Mouse (Mus musculus) liver, postnatal 0 days (tissue): ENCODE results near the gene Efcab7. TPM values are rescaled to one million over a fixed set of nuclear protein-coding genes. Genes with fewer than 3 reads are reported as not detected.

ENCODE experiments used
- ATAC-seq: fragments of 200-750 bp; cut with Nextera tagmentation; 2 replicates; pipeline ENCODE4 v1.8.0; 2017; ENCODE audit warnings: mild to moderate bottlenecking, moderate library complexity
- DNase-seq: peaks from one replicate; pipeline ENCODE4 v3.0.0-alpha.2; 2016
- H3K27ac ChIP-seq: fragments of 300-500 bp; sonication (generic); 2 replicates; pipeline ENCODE4 v1.5.1; 2014; ENCODE audit warnings: antibody characterized with exemption, moderate library complexity, mild to moderate bottlenecking, low read depth
- H3K27me3 ChIP-seq: fragments of 300-500 bp; sonication (generic); 2 replicates; pipeline ENCODE4 v1.6.1; 2014; ENCODE audit warnings: low read length, control low read depth, mixed read lengths; ENCODE audit not compliant: insufficient read depth
- H3K36me3 ChIP-seq: fragments of 300-500 bp; sonication (generic); replicated peaks from 2 replicates; pipeline ENCODE4 v1.6.1; 2014; ENCODE audit warnings: mild to moderate bottlenecking, control low read depth, low read length, moderate library complexity, mixed read lengths; ENCODE audit not compliant: insufficient read depth
- H3K4me1 ChIP-seq: fragments of 300-500 bp; sonication (generic); 2 replicates; pipeline ENCODE4 v1.6.1; 2014; ENCODE audit warnings: antibody characterized with exemption, mild to moderate bottlenecking, control low read depth; ENCODE audit not compliant: insufficient read depth
- H3K4me2 ChIP-seq: fragments of 300-500 bp; sonication (generic); 2 replicates; pipeline ENCODE4 v1.6.1; 2014; ENCODE audit warnings: low read depth, mild to moderate bottlenecking, low read length, moderate library complexity, mixed read lengths
- H3K4me3 ChIP-seq: fragments of 300-500 bp; sonication (generic); 2 replicates; pipeline ENCODE4 v1.5.1; 2014; ENCODE audit warnings: low read depth, low read length
- H3K9ac ChIP-seq: fragments of 300-500 bp; sonication (generic); replicated peaks from 2 replicates; pipeline ENCODE4 v1.6.1; 2014; ENCODE audit warnings: mild to moderate bottlenecking, moderate library complexity
- H3K9me3 ChIP-seq: fragments of 300-500 bp; sonication (generic); 2 replicates; pipeline ENCODE4 v1.6.1; 2016; ENCODE audit warnings: mild to moderate bottlenecking, control low read depth, low read length, mixed read lengths
- CTCF ChIP-seq: sonication (generic); IDR thresholded peaks from 2 replicates; pipeline ENCODE4 v1.5.1; 2016; ENCODE audit warnings: antibody characterized with exemption, low read depth
- EP300 ChIP-seq: IDR thresholded peaks from 2 replicates; pipeline ENCODE4 v1.6.1; 2016; ENCODE audit warnings: antibody characterized with exemption, low read depth, mild to moderate bottlenecking
- WGBS: fragments of 180-500 bp; shearing (Covaris S2); extraction: QIAGEN DNeasy Blood & Tissue Kit; methylation state at CpG from one replicate; pipeline ENCODE4 v1.1.7; 2014; ENCODE audit not compliant: insufficient replicate concordance; 5-methylcytosine and 5-hydroxymethylcytosine counted together
- polyA plus RNA-seq: library from polyadenylated mRNA; unstranded; fragments of >200 nt; fragmentation: Nextera tagmentation; extraction: Ambion mirVana; gene quantifications from 2 replicates; pipeline ENCODE4 v1.2.1, GENCODE M21; 2015

Gene Efcab7
- polyA plus RNA-seq, 1 experiment from 2014 or later: 3.0 TPM

DNA sequence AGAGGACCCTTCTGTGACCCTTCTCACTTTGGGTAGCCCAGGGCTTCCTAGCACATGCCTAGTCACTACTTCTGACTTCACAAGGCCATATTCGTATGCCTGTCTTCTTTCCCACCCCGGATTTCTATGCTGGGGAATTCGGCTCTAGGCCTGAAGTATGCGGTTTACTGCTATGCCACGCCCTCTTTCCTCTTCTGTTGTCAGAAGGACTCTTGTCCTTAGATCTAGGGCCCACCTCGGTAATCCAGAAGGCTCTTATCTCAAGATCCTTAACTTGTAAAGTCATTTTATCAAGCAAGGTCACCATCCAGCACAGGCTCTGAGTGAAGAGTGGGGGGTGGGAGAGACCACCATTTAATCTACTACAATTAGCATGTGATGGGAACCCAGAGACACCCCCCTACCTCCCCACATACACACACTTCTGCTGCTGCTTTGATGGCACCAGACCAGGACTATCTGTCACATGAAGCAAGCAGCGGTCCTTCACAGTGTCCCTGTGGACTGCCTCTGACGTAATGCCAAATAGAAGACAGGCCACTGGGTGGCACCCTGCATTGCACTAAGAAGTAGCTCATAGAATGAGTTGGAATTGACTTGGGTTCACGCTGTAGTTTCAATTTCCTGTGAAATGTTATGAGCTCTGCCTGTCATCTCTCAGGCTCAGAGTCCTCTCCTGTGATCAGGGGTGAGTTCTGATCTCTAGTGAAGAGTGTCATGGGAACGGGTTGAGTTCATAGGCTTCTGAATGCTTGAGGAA is 112.8 kb downstream of the Efcab7 start:
- Histone ChIP-seq H3K9ac (no peak overlapping the region), H3K27ac (peak overlapping the region; percentile 60), H3K9me3 (no peaks in the 10 kb centered on the region), H3K27me3 (no peaks in the 10 kb centered on the region), H3K4me2 (no peak overlapping the region), H3K36me3 (0 out of 2 replicates have a peak, but pooled peaks cover 3% of the 10 kb centered on the region), H3K4me3 (no peak overlapping the region), H3K4me1 (peaks cover 20% of the 10 kb centered on the region)
- DNase-seq: peak; percentile 56
- 61% methylated on average over 10 of the region's 10 CpGs for WGBS
- TF ChIP-seq CTCF (peak; percentile 61), EP300 (no peak)
- ATAC-seq: peak; percentile 88

DNA sequence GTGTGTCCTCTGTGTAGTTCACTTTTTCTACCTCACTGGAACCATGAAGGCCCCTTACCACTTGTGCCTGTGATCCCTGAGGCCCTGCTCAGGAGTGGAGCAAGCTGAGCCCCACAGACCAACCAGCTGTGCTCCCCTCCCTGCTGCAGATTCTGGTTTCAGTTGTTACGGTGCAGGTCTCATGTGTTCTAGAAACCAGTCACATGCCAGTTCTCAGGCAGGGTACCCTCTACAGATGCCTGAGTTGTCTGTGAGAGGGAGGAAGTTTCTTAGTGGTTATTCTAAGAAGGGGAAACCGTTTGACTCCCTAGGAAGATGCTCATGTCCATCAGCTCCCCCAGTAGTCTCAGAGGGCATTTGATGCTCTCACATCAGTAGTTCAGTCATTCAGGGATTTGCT is 115.6 kb downstream of the Efcab7 start:
- H3K36me3 ChIP-seq: 0 out of 2 replicates have a peak, but pooled peaks cover 3% of the 10 kb centered on the region

DNA sequence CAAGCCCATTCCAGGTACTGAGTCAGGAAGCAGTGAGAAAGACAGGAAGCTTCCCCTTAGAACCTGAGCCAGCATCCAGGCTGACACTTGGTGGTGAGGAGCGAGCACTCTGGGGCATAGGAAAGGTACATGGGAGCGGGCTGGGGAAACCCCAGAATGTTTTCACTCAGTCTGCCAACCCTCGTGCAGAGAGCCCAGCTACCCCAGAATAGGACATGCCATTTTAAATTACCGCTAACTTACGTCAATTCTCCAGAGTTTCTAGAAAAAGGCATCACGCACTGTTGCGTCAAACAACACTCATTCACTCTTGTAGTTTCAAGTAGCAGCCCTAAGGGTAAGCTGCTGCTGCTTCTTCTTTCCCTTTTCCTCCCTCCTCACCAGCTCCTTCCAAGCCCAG is 116.0 kb downstream of the Efcab7 start:
- H3K27me3 ChIP-seq: no peaks in the 10 kb centered on the region
- DNase-seq (no peak), ATAC-seq (no peak)
- no peak overlapping the region for H3K9ac ChIP-seq
- H3K9me3 ChIP-seq: no peaks in the 10 kb centered on the region
- H3K36me3 ChIP-seq: 0 out of 2 replicates have a peak, but pooled peaks cover 3% of the 10 kb centered on the region
- no peak overlapping the region for H3K4me2 ChIP-seq
- TF ChIP-seq EP300: no peak
- no peak for TF ChIP-seq CTCF
- 72% methylated on average over 7 of the region's 7 CpGs for WGBS
- no peak overlapping the region for H3K4me3 ChIP-seq
- peaks cover 12% of the 10 kb centered on the region for H3K4me1 ChIP-seq
- H3K27ac ChIP-seq: no peak overlapping the region

More for the DNA sequence above, 115.6 kb downstream of the Efcab7 start:
- WGBS: 41% methylated on average over 2 of the region's 2 CpGs
- Histone ChIP-seq H3K4me2 (no peak overlapping the region), H3K4me1 (peaks cover 14% of the 10 kb centered on the region), H3K4me3 (no peak overlapping the region), H3K9me3 (no peaks in the 10 kb centered on the region), H3K27ac (no peak overlapping the region), H3K9ac (no peak overlapping the region), H3K27me3 (no peaks in the 10 kb centered on the region)
- no peak for DNase-seq
- ATAC-seq: no peak
- TF ChIP-seq CTCF (no peak), EP300 (no peak)

DNA sequence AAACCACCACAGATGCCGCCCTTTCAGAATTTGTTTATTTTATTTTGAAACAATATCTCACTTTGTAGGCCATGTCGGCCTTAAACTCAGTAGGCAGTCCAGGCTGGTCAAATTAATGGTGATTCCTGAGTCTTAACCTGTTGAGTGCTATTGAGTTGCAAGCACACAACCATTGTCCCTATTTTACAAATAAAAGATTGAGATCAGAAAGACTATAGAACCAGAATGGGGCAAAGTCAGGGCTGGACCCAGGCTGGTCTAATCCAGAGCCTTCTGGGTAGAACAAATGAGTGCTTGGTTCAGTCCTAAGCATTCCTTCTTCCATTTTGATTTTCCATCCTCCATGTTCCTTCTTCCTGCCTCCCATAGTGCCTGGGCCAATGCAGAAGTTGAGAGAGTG is 117.5 kb downstream of the Efcab7 start:
- peaks cover 9% of the 10 kb centered on the region for H3K4me1 ChIP-seq

DNA sequence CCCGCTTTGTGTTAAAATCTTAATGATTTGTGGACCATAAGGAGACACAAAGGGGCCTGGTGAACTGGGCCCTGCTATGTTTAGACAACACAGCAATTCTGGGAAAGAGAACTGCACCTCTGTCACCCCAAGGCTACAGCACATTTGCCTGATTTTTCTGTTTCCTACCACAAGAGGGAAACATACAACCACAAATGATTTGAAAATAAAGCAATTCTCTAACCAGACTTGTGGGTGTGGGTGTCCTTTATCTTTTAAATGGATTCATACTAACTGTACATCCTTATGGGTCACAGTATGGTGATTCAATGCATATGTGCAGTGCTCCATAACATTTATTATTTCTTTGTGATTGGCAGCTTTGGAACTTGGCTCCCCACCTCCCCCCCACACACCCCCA is 118.2 kb downstream of the Efcab7 start:
- WGBS: 69% methylated on average over 1 of the region's 1 CpGs
- ATAC-seq: 0 out of 2 replicates have a peak, but pooled peaks have one; percentile 16
- H3K4me1 ChIP-seq: peaks cover 6% of the 10 kb centered on the region

More for the DNA sequence above, 117.5 kb downstream of the Efcab7 start:
- no peaks in the 10 kb centered on the region for H3K27me3 ChIP-seq
- DNase-seq (no peak), ATAC-seq (no peak)
- H3K4me3 ChIP-seq: no peak overlapping the region
- WGBS: 92% methylated on average over 2 of the region's 2 CpGs
- no peak overlapping the region for H3K4me2 ChIP-seq
- H3K36me3 ChIP-seq: no peaks in the 10 kb centered on the region; the same call in 1 of the 2 replicates
- no peaks in the 10 kb centered on the region for H3K9me3 ChIP-seq
- no peak overlapping the region for H3K27ac ChIP-seq
- TF ChIP-seq CTCF: no peak
- no peak for TF ChIP-seq EP300
- no peak overlapping the region for H3K9ac ChIP-seq

DNA sequence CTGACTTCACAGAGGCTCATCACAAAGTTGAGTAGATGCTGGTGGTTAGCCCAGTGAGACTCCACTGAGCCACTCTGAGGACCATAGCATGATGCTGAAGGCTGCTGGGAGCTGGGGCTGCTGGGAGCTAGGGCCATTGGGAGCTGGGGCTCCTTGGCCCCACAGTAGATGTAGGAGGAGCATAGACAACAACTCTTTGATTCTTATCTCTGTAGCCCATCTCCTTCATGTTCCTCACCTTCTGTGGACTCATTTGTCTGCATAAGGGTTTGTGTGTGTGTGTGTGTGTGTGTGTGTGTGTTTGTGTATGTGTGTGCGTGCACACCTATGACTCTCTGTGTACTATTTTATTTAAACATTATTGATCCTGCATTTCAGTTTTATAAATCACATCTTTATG is 118.9 kb downstream of the Efcab7 start:
- Histone ChIP-seq H3K27me3 (no peaks in the 10 kb centered on the region), H3K36me3 (no peaks in the 10 kb centered on the region; the same call in 1 of the 2 replicates), H3K4me3 (no peak overlapping the region), H3K9me3 (no peaks in the 10 kb centered on the region), H3K4me1 (peaks cover 4% of the 10 kb centered on the region; the same call in 1 of the 2 replicates), H3K9ac (no peak overlapping the region), H3K27ac (no peak overlapping the region), H3K4me2 (no peak overlapping the region)
- ATAC-seq: no peak
- WGBS: 85% methylated on average over 1 of the region's 1 CpGs
- TF ChIP-seq EP300 (no peak), CTCF (no peak)
- no peak for DNase-seq

More for the DNA sequence above, 118.2 kb downstream of the Efcab7 start:
- H3K9ac ChIP-seq: no peak overlapping the region
- no peak overlapping the region for H3K4me2 ChIP-seq
- H3K27ac ChIP-seq: no peak overlapping the region
- DNase-seq: no peak
- H3K27me3 ChIP-seq: no peaks in the 10 kb centered on the region
- no peak overlapping the region for H3K4me3 ChIP-seq
- no peaks in the 10 kb centered on the region; the same call in 1 of the 2 replicates for H3K36me3 ChIP-seq
- TF ChIP-seq EP300: no peak
- peak; percentile 52 for TF ChIP-seq CTCF
- no peaks in the 10 kb centered on the region for H3K9me3 ChIP-seq
